Mouse (Mus musculus): ENCODE measurements around the gene Anapc4. TPM values are rescaled to one million over a fixed set of nuclear protein-coding genes. Genes with fewer than 3 reads are reported as not detected.

Gene Anapc4
- total and polyA plus RNA-seq, 2 experiments from 2014 or later = 45.8 to 73.8 TPM

- DNase-seq (ENCODE audit: low spot score) (no peak), ATAC-seq (0 out of 2 replicates have a peak, but pooled peaks have one; percentile 29)
- Histone ChIP-seq H3K9me3 (ENCODE audit: low read length) (no peaks in the 10 kb centered on the region), H3K36me3 (ENCODE audit: insufficient read depth, low read length) (no peaks in the 10 kb centered on the region), H3K9ac (replicated peaks; ENCODE audit: low read length) (no peak overlapping the region), H3K4me3 (ENCODE audit: low read length) (no peak overlapping the region), H3K4me1 (ENCODE audit: insufficient read depth, low read length) (no peaks in the 10 kb centered on the region), H3K4me2 (ENCODE audit: low read depth, low read length) (no peak overlapping the region), H3K27me3 (ENCODE audit: insufficient read depth, low read length) (no peaks in the 10 kb centered on the region), H3K27ac (no peak overlapping the region)
- whole genome bisulfite sequencing = 26% methylated on average over 6 of the region's 6 CpGs
- TF ChIP-seq CTCF (IDR thresholded peaks at IDR 0.05; ENCODE audit: low read depth) = no peak
Observed at GRCm38 (mm10) chr5:52904671-52905070, 70.9 kb downstream of the Anapc4 start.

- Histone ChIP-seq H3K9ac (replicated peaks; ENCODE audit: low read length) (no peak overlapping the region), H3K27me3 (ENCODE audit: insufficient read depth, low read length) (no peaks in the 10 kb centered on the region), H3K9me3 (ENCODE audit: low read length) (no peaks in the 10 kb centered on the region), H3K4me3 (ENCODE audit: low read length) (no peak overlapping the region), H3K36me3 (ENCODE audit: insufficient read depth, low read length) (no peaks in the 10 kb centered on the region), H3K4me2 (ENCODE audit: low read depth, low read length) (no peak overlapping the region), H3K4me1 (ENCODE audit: insufficient read depth, low read length) (no peaks in the 10 kb centered on the region), H3K27ac (no peak overlapping the region)
- WGBS = 90% methylated on average over 3 of the region's 3 CpGs
- no peak for TF ChIP-seq CTCF (IDR thresholded peaks at IDR 0.05; ENCODE audit: low read depth)
- ATAC-seq (no peak), DNase-seq (ENCODE audit: low spot score) (no peak)
Observed at GRCm38 (mm10) chr5:52908246-52908645, 74.4 kb downstream of the Anapc4 start.

GRCm38 (mm10) chr5:52910159-52910591, 76.4 kb downstream of the Anapc4 start:
- WGBS = 38% methylated on average over 12 of the region's 12 CpGs
- no peak for ATAC-seq
- TF ChIP-seq CTCF (IDR thresholded peaks at IDR 0.05; ENCODE audit: low read depth) = no peak
- no peak for DNase-seq (ENCODE audit: low spot score)
- H3K27me3 ChIP-seq (ENCODE audit: insufficient read depth, low read length) = no peaks in the 10 kb centered on the region
- H3K4me3 ChIP-seq (ENCODE audit: low read length) = no peak overlapping the region
- no peak overlapping the region for H3K9ac ChIP-seq (replicated peaks; ENCODE audit: low read length)
- no peaks in the 10 kb centered on the region for H3K9me3 ChIP-seq (ENCODE audit: low read length)
- H3K4me1 ChIP-seq (ENCODE audit: insufficient read depth, low read length) = no peaks in the 10 kb centered on the region
- H3K4me2 ChIP-seq (ENCODE audit: low read depth, low read length) = peak overlapping the region; percentile 22; the same call in 1 of the 2 replicates
- H3K27ac ChIP-seq = no peak overlapping the region
- H3K36me3 ChIP-seq (ENCODE audit: insufficient read depth, low read length) = no peaks in the 10 kb centered on the region

GRCm38 (mm10) chr5:52911286-52911870, 77.6 kb downstream of the Anapc4 start:
- Histone ChIP-seq H3K9ac (replicated peaks; ENCODE audit: low read length) (no peak overlapping the region), H3K9me3 (ENCODE audit: low read length) (no peaks in the 10 kb centered on the region), H3K4me3 (ENCODE audit: low read length) (no peak overlapping the region), H3K4me2 (ENCODE audit: low read depth, low read length) (no peak overlapping the region), H3K4me1 (ENCODE audit: insufficient read depth, low read length) (no peaks in the 10 kb centered on the region), H3K27me3 (ENCODE audit: insufficient read depth, low read length) (no peaks in the 10 kb centered on the region), H3K27ac (no peak overlapping the region), H3K36me3 (ENCODE audit: insufficient read depth, low read length) (no peaks in the 10 kb centered on the region)
- TF ChIP-seq CTCF (IDR thresholded peaks at IDR 0.05; ENCODE audit: low read depth) = no peak
- ATAC-seq (no peak), DNase-seq (ENCODE audit: low spot score) (no peak)
- 86% methylated on average over 10 of the region's 10 CpGs for WGBS

- WGBS = 72% methylated on average over 7 of the region's 7 CpGs
- no peak for DNase-seq (ENCODE audit: low spot score)
- H3K27me3 ChIP-seq (ENCODE audit: insufficient read depth, low read length) = no peaks in the 10 kb centered on the region
Observed at GRCm38 (mm10) chr5:52913711-52914110, 79.9 kb downstream of the Anapc4 start.

GRCm38 (mm10) chr5:52916186-52916585, 82.4 kb downstream of the Anapc4 start:
- no peak overlapping the region for H3K27ac ChIP-seq
- WGBS = 70% methylated on average over 6 of the region's 6 CpGs
- no peaks in the 10 kb centered on the region for H3K9me3 ChIP-seq (ENCODE audit: low read length)
- no peaks in the 10 kb centered on the region for H3K36me3 ChIP-seq (ENCODE audit: insufficient read depth, low read length)
- no peak overlapping the region for H3K4me3 ChIP-seq (ENCODE audit: low read length)
- TF ChIP-seq CTCF (IDR thresholded peaks at IDR 0.05; ENCODE audit: low read depth) = no peak
- DNase-seq (ENCODE audit: low spot score) = no peak
- no peak overlapping the region for H3K4me2 ChIP-seq (ENCODE audit: low read depth, low read length)
- H3K4me1 ChIP-seq (ENCODE audit: insufficient read depth, low read length) = no peaks in the 10 kb centered on the region
- H3K27me3 ChIP-seq (ENCODE audit: insufficient read depth, low read length) = no peaks in the 10 kb centered on the region
- no peak overlapping the region for H3K9ac ChIP-seq (replicated peaks; ENCODE audit: low read length)
- no peak for ATAC-seq

More at GRCm38 (mm10) chr5:52913711-52914110, 79.9 kb downstream of the Anapc4 start:
- Histone ChIP-seq H3K4me2 (ENCODE audit: low read depth, low read length) (no peak overlapping the region), H3K9me3 (ENCODE audit: low read length) (no peaks in the 10 kb centered on the region), H3K4me1 (ENCODE audit: insufficient read depth, low read length) (no peaks in the 10 kb centered on the region), H3K4me3 (ENCODE audit: low read length) (no peak overlapping the region), H3K27ac (no peak overlapping the region), H3K9ac (replicated peaks; ENCODE audit: low read length) (no peak overlapping the region), H3K36me3 (ENCODE audit: insufficient read depth, low read length) (no peaks in the 10 kb centered on the region)
- TF ChIP-seq CTCF (IDR thresholded peaks at IDR 0.05; ENCODE audit: low read depth) = no peak
- ATAC-seq = no peak

Other genes with a start within 250 kb of the Anapc4 start
- 7.2 and 9.4 TPM in 2 replicates for gene Sepsecs, start 164.3 kb upstream of the Anapc4 start, total RNA-seq (2014; rRNA removed)
- 4.5 and 6.1 TPM in 2 replicates for gene Sepsecs, start 164.3 kb upstream of the Anapc4 start, polyA plus RNA-seq (2015; fragmentation: Nextera tagmentation; extraction: Ambion mirVana)
- gene Pi4k2b, start 92.4 kb upstream of the Anapc4 start, total RNA-seq (2014; rRNA removed) = 7.7 and 10.5 TPM in 2 replicates
- gene Pi4k2b, start 92.4 kb upstream of the Anapc4 start, polyA plus RNA-seq (2015; fragmentation: Nextera tagmentation; extraction: Ambion mirVana) = 2.3 and 2.8 TPM in 2 replicates
- 9.7 and 10.6 TPM in 2 replicates for gene Zcchc4, start 58.6 kb upstream of the Anapc4 start, total RNA-seq (2014; rRNA removed)
- gene Zcchc4, start 58.6 kb upstream of the Anapc4 start, polyA plus RNA-seq (2015; fragmentation: Nextera tagmentation; extraction: Ambion mirVana) = 6.7 and 6.9 TPM in 2 replicates
- 0.07 and 0.68 TPM in 2 replicates for gene Slc34a2, start 204.1 kb downstream of the Anapc4 start, total RNA-seq (2014; rRNA removed)
- gene Slc34a2, start 204.1 kb downstream of the Anapc4 start, polyA plus RNA-seq (2015; fragmentation: Nextera tagmentation; extraction: Ambion mirVana) = 0.16 and 0.29 TPM in 2 replicates